In genomic region chr7:118993597-118994230, GRCm38 (mm10) we compare ENCODE assay signal across 8 mouse cellular contexts. TPM values are rescaled to one million over a fixed set of nuclear protein-coding genes. Genes with fewer than 3 reads are reported as not detected.
DNase-seq lines count a peak whose midpoint lies in the region; ATAC-seq and TF ChIP-seq lines count a peak whose summit lies in the region.

No protein-coding gene starts in this region.

- no peaks in the 10 kb centered on the region for H3K36me3 ChIP-seq in lung, postnatal 0 days (ENCODE audit: insufficient read depth, low read length)
- H3K36me3 ChIP-seq in heart, embryonic 10.5 days, result no peaks in the 10 kb centered on the region
- no peaks in the 10 kb centered on the region for H3K36me3 ChIP-seq in liver, embryonic 11.5 days (ENCODE audit: control insufficient read depth, insufficient read depth, low read length)
- no peaks in the 10 kb centered on the region for H3K36me3 ChIP-seq in stomach, postnatal 0 days (ENCODE audit: control insufficient read depth, insufficient read depth, low read length)

- H3K27me3 ChIP-seq in lung, postnatal 0 days (replicated peaks; ENCODE audit: insufficient read depth, low read length), result no peaks in the 10 kb centered on the region
- H3K27me3 ChIP-seq in heart, embryonic 10.5 days (ENCODE audit: insufficient read depth, poor library complexity, severe bottlenecking), result peaks cover 35% of the 10 kb centered on the region; the same call in 1 of the 2 replicates
- peaks cover 35% of the 10 kb centered on the region for H3K27me3 ChIP-seq in liver, embryonic 11.5 days (replicated peaks; ENCODE audit: control insufficient read depth, insufficient read depth, low read length)
- H3K27me3 ChIP-seq in stomach, postnatal 0 days (ENCODE audit: control insufficient read depth, insufficient read depth, low read length), result no peaks in the 10 kb centered on the region

- no peak for TF ChIP-seq CTCF in lung, postnatal 0 days (IDR thresholded peaks at IDR 0.05)
- no peak for TF ChIP-seq CTCF in stomach, postnatal 0 days (IDR thresholded peaks at IDR 0.05; ENCODE audit: low read depth)

- no peak for DNase-seq in lung, postnatal 0 days (ENCODE audit: low spot score)
- DNase-seq in lung, postnatal 4 days, result no peak
- DNase-seq in embryo, embryonic 10 days (ENCODE audit: low spot score), result peak; percentile 48
- no peak for DNase-seq in heart, embryonic 10.5 days (ENCODE audit: low spot score)
- DNase-seq in liver, embryonic 11.5 days (ENCODE audit: low spot score), result peak; percentile 36
- no peak for DNase-seq in stomach, postnatal 0 days (ENCODE audit: low spot score)

- peak overlapping the region; percentile 46 for H3K9ac ChIP-seq in lung, postnatal 0 days (replicated peaks; ENCODE audit: low read depth)
- H3K9ac ChIP-seq in liver, embryonic 11.5 days (ENCODE audit: low read depth, low read length), result peak overlapping the region; percentile 37; the same call in 1 of the 2 replicates
- H3K9ac ChIP-seq in stomach, postnatal 0 days (ENCODE audit: low read length), result peak overlapping the region; percentile 70

- 4% methylated on average over 26 of the region's 26 CpGs for WGBS in lung, postnatal 0 days
- WGBS in heart, embryonic 10.5 days, result 1% methylated on average over 26 of the region's 26 CpGs
- 2% methylated on average over 26 of the region's 26 CpGs for WGBS in liver, embryonic 11.5 days
- 7% methylated on average over 26 of the region's 26 CpGs for WGBS in stomach, postnatal 0 days

- H3K27ac ChIP-seq in lung, postnatal 0 days (ENCODE audit: low read length), result no peak overlapping the region
- H3K27ac ChIP-seq in heart, embryonic 10.5 days, result peak overlapping the region; percentile 86
- H3K27ac ChIP-seq in liver, embryonic 11.5 days (ENCODE audit: low read depth, low read length), result no peak overlapping the region
- no peak overlapping the region for H3K27ac ChIP-seq in stomach, postnatal 0 days (replicated peaks)

- peaks cover 8% of the 10 kb centered on the region for H3K4me1 ChIP-seq in lung, postnatal 0 days (ENCODE audit: insufficient read depth, low read depth, low read length)
- peaks cover 46% of the 10 kb centered on the region for H3K4me1 ChIP-seq in heart, embryonic 10.5 days
- H3K4me1 ChIP-seq in liver, embryonic 11.5 days (replicated peaks; ENCODE audit: control insufficient read depth, insufficient read depth, low read length), result peaks cover 15% of the 10 kb centered on the region
- no peaks in the 10 kb centered on the region for H3K4me1 ChIP-seq in stomach, postnatal 0 days (replicated peaks; ENCODE audit: control insufficient read depth, insufficient read depth)

- no peak for TF ChIP-seq EP300 in lung, postnatal 0 days (IDR thresholded peaks at IDR 0.05)
- TF ChIP-seq EP300 in stomach, postnatal 0 days (optimal IDR thresholded peaks at IDR 0.05), result no peak

- no peaks in the 10 kb centered on the region for H3K9me3 ChIP-seq in lung, postnatal 0 days (ENCODE audit: low read length)
- H3K9me3 ChIP-seq in heart, embryonic 10.5 days, result no peaks in the 10 kb centered on the region
- no peaks in the 10 kb centered on the region for H3K9me3 ChIP-seq in liver, embryonic 11.5 days (ENCODE audit: control insufficient read depth, low read length)
- H3K9me3 ChIP-seq in stomach, postnatal 0 days (ENCODE audit: control insufficient read depth, low read length), result no peaks in the 10 kb centered on the region

- no peak for ATAC-seq in lung, postnatal 0 days
- 0 out of 2 replicates have a peak, but pooled peaks have one; percentile 1 for ATAC-seq in liver, embryonic 11.5 days (replicated peaks; ENCODE audit: low FRiP score)
- no peak for ATAC-seq in stomach, postnatal 0 days (ENCODE audit: low FRiP score, low TSS enrichment)
- no peak for ATAC-seq in frontal cortex, adult (ENCODE audit: low TSS enrichment)
- no peak for ATAC-seq in inflammation-experienced regulatory T-cells, adult 6 months

- peak overlapping the region; percentile 60 for H3K4me3 ChIP-seq in lung, postnatal 0 days (ENCODE audit: low read depth, low read length)
- H3K4me3 ChIP-seq in heart, embryonic 10.5 days, result peak overlapping the region; percentile 68
- H3K4me3 ChIP-seq in liver, embryonic 11.5 days (ENCODE audit: low read depth, low read length), result peak overlapping the region; percentile 54
- H3K4me3 ChIP-seq in stomach, postnatal 0 days (ENCODE audit: low read depth, low read length), result peak overlapping the region; percentile 59

- H3K4me2 ChIP-seq in lung, postnatal 0 days (replicated peaks; ENCODE audit: low read depth, low read length), result peak overlapping the region; percentile 95
- peak overlapping the region; percentile 81 for H3K4me2 ChIP-seq in liver, embryonic 11.5 days
- peak overlapping the region; percentile 85 for H3K4me2 ChIP-seq in stomach, postnatal 0 days (replicated peaks; ENCODE audit: low read depth)

RNA-seq across cellular contexts. Expression of gene Gprc5b, which starts 1.3 kb away (rescaled TPM):
- 2.1 and 2.7 TPM in 2 replicates for polyA plus RNA-seq in lung, postnatal 0 days (2015; fragmentation: Nextera tagmentation; extraction: Ambion mirVana)
- polyA plus RNA-seq in heart, embryonic 10.5 days (2016; fragmentation: Nextera tagmentation; extraction: Ambion mirVana), result 2.8 and 3.0 TPM in 2 replicates
- polyA plus RNA-seq in liver, embryonic 11.5 days (2014; fragmentation: Nextera tagmentation; extraction: Ambion mirVana), result 1.7 and 2.0 TPM in 2 replicates
- 0.96 and 1.5 TPM in 2 replicates for polyA plus RNA-seq in stomach, postnatal 0 days (2015; fragmentation: Nextera tagmentation; extraction: Ambion mirVana)
- polyA plus RNA-seq in inflammation-experienced regulatory T-cells, adult 6 months (2017; shearing (Covaris generic)), result 1 to 10 TPM in 2 of 3 experiments, not detected in 1; 2.0 to 7.6 TPM

Comparison
In these comparisons a context has a peak if more than half of its experiments do, and no peak if none do; other contexts are left out.
1. DNase-seq: peak in embryo, embryonic 10 days (single experiment) and liver, embryonic 11.5 days (single experiment); none in lung, postnatal 0 days (single experiment), lung, postnatal 4 days (0 of 2), heart, embryonic 10.5 days (single experiment) and stomach, postnatal 0 days (single experiment).
2. Peak in every context shown above with its lines, with median percentiles within 50 percentile points of each other: H3K4me2 ChIP-seq, H3K4me3 ChIP-seq and H3K9ac ChIP-seq.